Mouse (Mus musculus): ENCODE results near the gene Dedd. TPM values are rescaled to one million over a fixed set of nuclear protein-coding genes. Genes with fewer than 3 reads are reported as not detected.
A peak's percentile ranks its signal among the peaks of the same experiment; 100 is the strongest.
"Not testable (repeated sequence)": the region's sequence is repeated elsewhere in the genome, so short reads cannot be mapped to it uniquely, and the experiment has no call there.

Gene Dedd
- total RNA-seq, 2 experiments from 2014 or later, result 21.8 to 23.5 TPM

- DNase-seq, result no peak
These were observed 19.6 kb upstream of the Dedd start for GRCm38 (mm10) chr1:171309321-171309720.

DNA sequence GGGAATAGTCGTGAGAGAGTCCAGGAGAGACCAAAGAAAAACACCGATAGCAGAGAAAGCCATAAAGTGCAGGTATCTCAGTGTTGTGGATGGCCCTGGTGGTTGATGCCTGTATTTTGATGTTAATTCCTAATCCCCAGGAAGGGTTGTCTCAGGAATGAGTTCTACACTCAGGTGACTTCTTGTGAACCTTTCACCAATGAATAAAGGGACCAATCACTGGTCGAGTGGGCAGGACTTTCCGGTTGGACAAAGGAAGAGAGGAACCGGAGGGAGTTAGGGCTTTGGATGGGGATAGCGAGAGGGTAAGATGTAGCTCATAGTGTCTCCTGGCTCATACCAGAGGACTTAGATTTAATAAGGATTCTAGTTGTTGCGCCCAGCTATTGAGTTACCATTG is 9.2 kb upstream of the Dedd start:
- DNase-seq, result no peak

GRCm38 (mm10) chr1:171320151-171320550 is 8.8 kb upstream of the Dedd start:
- DNase-seq, result no peak

DNA sequence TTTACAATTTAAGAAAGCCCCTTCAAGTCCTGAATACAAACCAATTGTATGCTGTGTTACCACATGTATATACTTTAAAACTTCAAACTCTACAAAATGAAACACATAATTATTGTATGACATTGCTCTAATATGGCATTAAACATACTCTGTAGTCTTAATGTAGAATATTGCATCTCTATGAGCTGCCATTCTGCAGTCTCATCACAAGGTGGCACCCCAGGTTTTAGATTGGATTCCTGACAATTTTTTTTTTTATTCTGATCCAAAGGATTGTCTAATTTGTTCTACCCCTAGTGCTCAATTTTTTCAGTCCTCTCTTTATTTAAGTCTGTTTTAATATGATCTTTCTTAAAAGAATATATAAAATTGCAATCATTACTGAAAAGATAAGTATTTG is 7.5 kb upstream of the Dedd start:
- peak in 1 of 2 experiments; percentile 42 for DNase-seq

DNA sequence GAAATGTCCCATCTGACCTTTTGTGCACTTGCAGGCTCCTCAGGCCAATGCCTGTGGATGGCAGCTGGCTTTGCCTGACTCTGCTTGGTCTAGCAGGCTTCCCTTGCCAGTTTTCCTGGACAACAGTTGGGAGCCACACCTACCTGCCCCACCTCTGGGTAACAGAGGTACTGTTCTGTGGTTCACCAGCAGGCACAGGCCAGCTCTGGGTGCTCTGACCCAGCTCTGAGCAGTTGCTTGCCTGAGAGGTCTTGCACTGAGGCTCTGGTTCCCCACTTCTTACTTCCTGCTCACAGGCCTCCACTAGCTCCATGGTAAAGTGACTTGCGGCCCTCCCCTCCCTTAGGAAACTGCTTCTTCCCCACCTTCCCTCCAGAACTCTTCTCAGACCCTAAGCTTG is 6.9 kb upstream of the Dedd start:
- no peak for DNase-seq

GRCm38 (mm10) chr1:171325571-171325970 is 3.4 kb upstream of the Dedd start:
- DNase-seq, result no peak

DNA sequence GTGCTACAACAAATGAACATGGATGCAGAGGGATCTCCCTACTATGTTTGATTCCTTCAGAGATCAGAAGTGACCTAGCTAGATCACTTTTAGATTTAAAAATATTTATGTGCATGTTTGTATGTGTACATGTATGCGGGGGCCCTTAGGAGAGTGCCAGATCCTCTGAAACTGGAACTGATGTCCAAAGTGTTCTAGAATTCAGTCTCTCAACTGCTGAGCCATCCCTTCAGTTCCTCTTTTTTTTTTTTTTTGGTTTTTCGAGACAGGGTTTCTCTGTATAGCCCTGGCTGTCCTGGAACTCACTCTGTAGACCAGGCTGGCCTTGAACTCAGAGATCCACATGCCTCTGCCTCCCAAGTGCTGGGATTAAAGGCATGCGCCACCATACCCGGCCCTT is 2.4 kb upstream of the Dedd start:
- DNase-seq, result not testable (repeated sequence)

DNA sequence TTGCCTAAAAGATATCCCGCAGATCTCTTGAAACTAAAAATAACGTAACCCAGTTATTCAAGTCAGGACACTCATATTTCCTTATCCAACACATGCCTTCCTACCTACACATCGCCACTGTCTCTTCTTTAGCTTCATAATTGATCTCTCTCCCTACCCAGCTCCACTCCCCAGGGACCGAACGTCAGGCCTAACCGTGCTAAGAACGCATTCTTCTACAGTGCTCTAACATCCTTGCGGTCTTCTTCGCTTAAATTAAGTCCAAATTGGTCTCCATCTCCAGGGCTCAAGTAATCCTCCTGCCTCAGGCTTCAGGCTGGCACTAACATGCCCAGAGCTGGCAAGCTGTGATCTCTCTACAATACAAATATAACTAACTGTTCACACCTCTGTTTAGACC is 701 bp upstream of the Dedd start:
- DNase-seq, result peak in 1 of 2 experiments; percentile 24

- DNase-seq, result peak in 1 of 2 experiments; percentile 56
These were observed 679 bp downstream of the Dedd start for GRCm38 (mm10) chr1:171329433-171330215.

DNA sequence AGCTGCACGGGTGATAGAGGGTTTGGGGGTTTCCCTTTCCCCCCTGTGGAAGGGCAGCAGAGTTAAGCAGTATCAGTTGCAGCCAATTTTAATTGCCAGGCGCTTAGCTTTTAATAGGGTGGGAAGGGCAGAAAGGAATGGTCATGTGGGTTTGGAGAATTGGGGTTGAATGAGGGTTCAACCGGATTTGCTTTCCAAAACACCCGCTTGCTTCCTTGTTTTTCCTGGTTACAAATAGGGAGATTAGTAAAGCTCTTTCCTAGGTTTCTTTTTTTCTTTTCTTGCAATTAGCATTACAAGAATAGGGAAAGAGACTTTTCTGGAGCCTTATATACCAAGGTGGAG is 1.2 kb downstream of the Dedd start:
- DNase-seq, result no peak

- DNase-seq, result no peak
These were observed 13.6 kb downstream of the Dedd start for GRCm38 (mm10) chr1:171342262-171343207.

GRCm38 (mm10) chr1:171343922-171344677 is 15.2 kb downstream of the Dedd start:
- DNase-seq, result peak in 1 of 2 experiments; percentile 32

GRCm38 (mm10) chr1:171344715-171345114 is 15.8 kb downstream of the Dedd start:
- no peak for DNase-seq

DNA sequence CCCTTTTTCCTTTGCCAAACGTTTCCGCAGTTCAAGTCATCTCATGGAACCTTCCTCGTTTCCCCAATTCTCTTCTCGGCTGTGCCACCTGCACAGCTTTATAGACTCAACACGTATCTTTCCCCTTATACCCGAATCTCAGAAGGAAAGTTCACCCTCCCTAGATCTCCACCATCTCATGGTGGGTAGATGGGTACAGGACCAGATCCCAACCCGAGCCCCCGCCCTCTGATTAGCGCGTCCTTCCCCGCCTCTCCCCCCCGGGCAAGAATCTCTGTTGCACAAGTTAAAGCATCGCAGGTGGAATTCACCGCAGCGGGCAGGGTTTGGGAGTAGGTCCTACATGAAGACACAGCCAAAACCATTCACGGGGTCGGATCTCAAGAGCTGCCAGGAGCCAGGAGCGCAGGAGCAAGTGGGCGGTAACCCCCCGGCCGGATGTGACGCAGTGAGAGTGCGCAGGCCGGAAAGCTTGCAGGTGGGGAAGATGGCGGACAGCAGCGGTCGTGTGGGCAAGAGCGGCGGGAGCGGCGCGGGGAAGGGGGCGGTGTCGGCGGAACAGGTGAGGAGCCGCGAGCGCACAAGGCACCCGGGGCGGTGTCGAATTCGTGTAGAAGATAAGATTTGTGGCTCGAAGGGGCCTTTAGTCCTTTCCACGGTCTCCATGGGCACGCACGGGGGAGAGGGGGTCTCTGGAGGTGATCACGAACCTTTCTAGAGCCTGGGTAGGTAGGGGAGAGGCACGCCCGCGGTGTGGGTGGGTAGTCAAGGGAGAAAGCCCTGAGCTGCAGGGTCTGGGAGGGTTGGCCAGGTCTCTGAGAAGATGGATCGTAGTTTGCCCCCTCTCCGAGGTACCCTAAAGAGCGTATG is 16.5 kb downstream of the Dedd start, which contains the start of the genes Nit1 and Pfdn2:
Gene Nit1 (minus strand): TSS at position 422 of the 870 bp plus-strand sequence.
Gene Pfdn2 (plus strand): TSS at position 446 of the 870 bp plus-strand sequence.
- peak; percentile 93 to 94 for DNase-seq

- DNase-seq, result peak in 1 of 2 experiments; percentile 31
These were observed 17.1 kb downstream of the Dedd start for GRCm38 (mm10) chr1:171346095-171346450.

DNA sequence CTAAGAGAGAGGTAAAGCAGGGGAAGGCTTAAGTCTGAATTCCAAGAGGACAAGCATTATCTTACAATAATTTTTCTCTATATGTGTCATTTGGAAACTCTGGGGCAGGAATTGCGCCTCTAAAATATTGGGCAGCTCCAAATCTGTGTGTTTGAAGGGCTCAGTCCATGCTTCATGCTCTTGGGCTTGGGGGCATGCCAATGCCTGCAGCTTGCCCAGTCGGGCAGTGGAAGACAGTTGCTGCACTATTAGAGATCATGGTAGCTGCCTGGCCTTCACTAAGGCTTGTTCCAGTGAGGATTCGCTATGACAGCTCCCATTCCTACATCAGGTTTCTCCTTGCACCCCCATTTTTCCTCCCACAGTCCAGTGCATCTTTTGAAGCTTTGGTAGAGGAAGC is 19.7 kb downstream of the Dedd start:
- peak; percentile 33 to 39 for DNase-seq

GRCm38 (mm10) chr1:171349210-171349609 is 20.3 kb downstream of the Dedd start:
- peak in 1 of 2 experiments; percentile 13 for DNase-seq

GRCm38 (mm10) chr1:171355812-171356340 is 26.9 kb downstream of the Dedd start:
- no peak for DNase-seq

DNA sequence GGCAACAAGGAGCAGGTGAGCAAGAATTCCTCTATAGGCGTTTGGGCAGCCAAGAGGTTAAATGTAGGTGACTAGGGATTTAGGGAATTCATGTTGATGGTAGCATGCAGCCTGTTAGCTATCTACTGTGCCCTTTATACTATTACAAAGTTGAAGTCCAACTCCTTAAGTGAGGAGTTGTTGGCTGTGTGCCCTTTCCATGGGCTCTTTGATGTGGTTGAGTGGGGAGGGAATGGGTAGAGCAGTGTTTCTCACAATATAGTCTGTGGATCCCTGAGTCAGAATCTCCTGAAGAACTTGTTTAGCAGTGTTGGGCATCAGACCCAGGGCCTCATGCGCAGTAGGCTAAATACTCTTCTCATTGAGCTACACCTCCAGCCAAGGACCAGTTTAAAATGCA is 27.9 kb downstream of the Dedd start:
- no peak for DNase-seq

DNA sequence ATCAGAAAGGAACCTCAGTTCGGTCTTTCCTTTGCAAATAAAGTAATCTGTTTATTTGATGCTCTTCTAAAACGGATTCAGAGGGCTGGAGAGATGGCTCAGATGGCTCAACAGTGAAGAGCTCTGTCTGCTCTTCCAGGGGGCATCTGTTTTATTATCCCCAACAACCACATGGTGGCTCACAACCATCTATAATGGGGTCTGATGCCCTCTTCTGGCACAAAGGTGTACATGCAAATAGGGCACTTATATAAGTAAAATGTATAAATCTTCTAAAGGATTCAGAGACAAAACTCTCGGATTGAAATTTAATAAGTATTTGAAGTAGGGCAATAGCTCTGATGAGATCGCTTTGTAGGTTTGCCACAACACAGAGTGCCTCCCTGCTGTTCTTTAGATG is 29.5 kb downstream of the Dedd start:
- DNase-seq, result peak in 1 of 2 experiments; percentile 26

DNA sequence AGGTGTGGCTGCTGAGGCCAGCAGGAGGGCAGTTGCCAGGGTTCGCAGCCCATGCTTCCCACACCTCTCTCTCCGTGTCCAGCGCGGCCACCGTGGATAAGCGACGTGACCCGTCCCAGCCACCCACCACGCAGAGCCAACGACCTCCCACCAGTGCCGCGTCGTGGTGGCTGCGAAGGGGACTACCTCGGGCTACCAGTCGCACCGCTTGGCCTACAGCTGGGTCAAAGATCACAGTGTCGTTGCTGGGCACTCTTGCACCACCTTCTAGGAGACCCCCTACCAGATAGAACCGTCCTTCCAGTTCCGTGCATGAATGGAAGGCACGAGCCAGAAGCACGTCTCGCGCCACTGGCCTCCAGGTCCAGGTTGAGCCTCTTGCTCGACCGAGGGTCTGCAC is 31.3 kb downstream of the Dedd start:
- DNase-seq, result no peak

Data from heart, adult 18-20 months (tissue).